Comparison of ENCODE assay signal across 8 mouse cellular contexts in the genomic region with DNA sequence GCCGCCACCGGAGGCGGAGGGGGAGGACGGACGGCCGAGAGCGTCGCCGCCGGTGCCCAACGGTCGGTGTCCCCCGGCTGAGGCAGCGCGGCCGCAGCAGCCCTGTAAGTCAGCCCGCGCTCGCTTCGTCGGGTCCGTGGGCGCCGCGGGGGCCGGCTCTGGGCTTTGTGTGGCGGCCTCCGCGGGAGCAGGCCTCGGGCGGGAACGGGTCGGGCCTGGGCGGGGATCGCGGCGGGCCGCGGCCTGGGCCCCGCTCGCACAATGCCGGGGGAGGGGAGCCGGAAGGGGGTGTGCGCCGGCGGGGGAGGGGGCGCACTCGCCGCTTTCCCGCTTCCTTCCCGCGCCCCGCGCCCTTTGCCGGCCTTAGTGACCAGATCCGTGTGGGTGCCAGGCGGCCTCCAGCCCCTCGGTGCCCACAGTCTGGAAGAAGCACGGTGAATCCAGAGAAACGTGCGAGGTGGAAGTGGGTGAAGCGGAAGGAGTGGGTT. TPM values are rescaled to one million over a fixed set of nuclear protein-coding genes. Genes with fewer than 3 reads are reported as not detected.
DNase-seq lines count a peak whose midpoint lies in the region; ATAC-seq and TF ChIP-seq lines count a peak whose summit lies in the region.

No protein-coding gene starts in this region.

- no peaks in the 10 kb centered on the region for H3K27me3 ChIP-seq in embryonic facial prominence, embryonic 12.5 days
- no peaks in the 10 kb centered on the region for H3K27me3 ChIP-seq in heart, embryonic 14.5 days (ENCODE audit: control insufficient read depth, insufficient read depth, low read length)

- H3K36me3 ChIP-seq in embryonic facial prominence, embryonic 12.5 days = no peaks in the 10 kb centered on the region
- H3K36me3 ChIP-seq in heart, embryonic 14.5 days (ENCODE audit: control insufficient read depth, insufficient read depth, low read length) = peaks cover 4% of the 10 kb centered on the region; the same call in 1 of the 2 replicates

- peak; percentile 44 to 49 for DNase-seq in CD8-positive naive resting alpha-beta T cell, adult 2 months (ENCODE audit: low read depth in 2 of 2, low spot score in 2 of 2)
- peak; percentile 62 for DNase-seq in ZHBTc4 (ENCODE audit: low read depth, low spot score)
- DNase-seq in layer of hippocampus, adult 2 months (ENCODE audit: low spot score in 2 of 2) = peak; percentile 20 to 41
- DNase-seq in lung, postnatal 14 days = peak; percentile 61
- peak; percentile 72 for DNase-seq in ovary, postnatal 36 days (ENCODE audit: low spot score)
- DNase-seq in urinary bladder, adult 2 months (ENCODE audit: low spot score) = peak; percentile 65

- peak; percentile 80 for ATAC-seq in embryonic facial prominence, embryonic 12.5 days (ENCODE audit: insufficient number of reproducible peaks, insufficient read depth, low FRiP score, low TSS enrichment)
- ATAC-seq in heart, embryonic 14.5 days (ENCODE audit: insufficient number of reproducible peaks, insufficient read depth, low FRiP score, low read depth) = peak; percentile 83

- H3K27ac ChIP-seq in embryonic facial prominence, embryonic 12.5 days = peak overlapping the region; percentile 99
- H3K27ac ChIP-seq in heart, embryonic 14.5 days (replicated peaks in 1 of 2; ENCODE audit: control insufficient read depth in 1 of 2, insufficient read depth in 1 of 2, low read depth in 2 of 2, low read length in 2 of 2) = peak overlapping the region; percentile 97
- H3K27ac ChIP-seq in layer of hippocampus, adult 2 months = peak overlapping the region; percentile 98

- peaks cover 14% of the 10 kb centered on the region for H3K4me1 ChIP-seq in embryonic facial prominence, embryonic 12.5 days
- peaks cover 2 to 24% of the 10 kb centered on the region in 2 experiments; a peak in 3 of 4 replicates for H3K4me1 ChIP-seq in heart, embryonic 14.5 days (ENCODE audit: control insufficient read depth in 2 of 2, insufficient read depth in 2 of 2, low read length in 2 of 2)

- WGBS in embryonic facial prominence, embryonic 12.5 days = under 1% methylated on average over 43 of the region's 62 CpGs
- 1% methylated on average over 40 of the region's 62 CpGs for WGBS in heart, embryonic 14.5 days

- TF ChIP-seq CTCF in layer of hippocampus, adult 2 months (conservative IDR thresholded peaks at IDR 0.05) = no peak

- H3K4me2 ChIP-seq in embryonic facial prominence, embryonic 12.5 days (replicated peaks) = peak overlapping the region; percentile 53
- peak overlapping the region; percentile 84 for H3K4me2 ChIP-seq in heart, embryonic 14.5 days (ENCODE audit: low read length)

- H3K4me3 ChIP-seq in embryonic facial prominence, embryonic 12.5 days = peak overlapping the region; percentile 92
- peak overlapping the region; percentile 94 to 100 for H3K4me3 ChIP-seq in heart, embryonic 14.5 days (ENCODE audit: control insufficient read depth in 1 of 2, insufficient read depth in 1 of 2, low read depth in 1 of 2, low read length in 2 of 2)
- H3K4me3 ChIP-seq in layer of hippocampus, adult 2 months = peak overlapping the region; percentile 90

- peak overlapping the region; percentile 99 for H3K9ac ChIP-seq in embryonic facial prominence, embryonic 12.5 days
- peak overlapping the region; percentile 100 for H3K9ac ChIP-seq in heart, embryonic 14.5 days (ENCODE audit: low read length)

- H3K9me3 ChIP-seq in embryonic facial prominence, embryonic 12.5 days = no peaks in the 10 kb centered on the region
- H3K9me3 ChIP-seq in heart, embryonic 14.5 days (ENCODE audit: control insufficient read depth, low read length) = no peaks in the 10 kb centered on the region

RNA-seq across cellular contexts. Expression of a gene that starts 0.5 kb away (rescaled TPM):
- polyA plus RNA-seq in embryonic facial prominence, embryonic 12.5 days (2016; fragmentation: Nextera tagmentation; extraction: Ambion mirVana) = 60.8 and 63.3 TPM in 2 replicates
- polyA plus RNA-seq in heart, embryonic 14.5 days (2014; fragmentation: Nextera tagmentation; extraction: Ambion mirVana) = 39.6 and 39.7 TPM in 2 replicates
- total RNA-seq in layer of hippocampus, adult 2 months (2021) = 100 to 1,000 TPM; 186 to 195 TPM
- polyA plus RNA-seq in urinary bladder, adult 2 months (2012; rRNA removed) = 56.5 and 59.3 TPM in 2 replicates

Comparison
In these comparisons a context has a peak if more than half of its experiments do, and no peak if none do; other contexts are left out.
1. Peak in every context shown above with its lines: DNase-seq, ATAC-seq, H3K4me3 ChIP-seq and H3K27ac ChIP-seq.